Mouse (Mus musculus): Measurements from ENCODE around the gene Pate3. TPM values are rescaled to one million over a fixed set of nuclear protein-coding genes. Genes with fewer than 3 reads are reported as not detected.
"Not testable (repeated sequence)": the region's sequence is repeated elsewhere in the genome, so short reads cannot be mapped to it uniquely, and the experiment has no call there.

The Pate3 gene
- polyA plus RNA-seq (2012; rRNA removed) = not detected in 2 replicates

DNA sequence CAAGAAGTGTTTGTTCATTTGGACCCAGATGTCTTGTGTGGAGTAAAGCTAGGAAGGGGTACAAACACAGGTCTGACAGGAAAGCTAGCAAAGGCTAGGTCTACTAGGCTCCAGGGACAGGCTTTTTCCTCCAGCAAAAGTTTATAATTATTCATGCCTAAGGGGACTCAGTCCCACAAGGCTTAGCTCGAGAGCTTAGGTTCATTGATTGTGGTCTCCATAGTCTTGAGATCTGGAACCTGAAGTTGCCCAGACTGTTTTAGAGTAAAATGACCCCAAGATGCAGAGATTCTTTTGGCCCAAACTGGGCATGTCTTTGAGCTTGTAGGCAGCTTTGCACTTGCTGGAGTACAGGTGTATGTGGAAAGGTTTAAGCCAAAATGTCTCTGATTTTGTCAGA is at the start of gene Pate3:
Gene Pate3 (minus strand): TSS at position 101 of the 400 bp plus-strand sequence.
- Histone ChIP-seq H3K27ac (ENCODE audit: insufficient read depth, low read length) (no peak within 1 kb of the TSS), H3K4me3 (ENCODE audit: insufficient read depth, low read length) (no peak within 1 kb of the TSS), H3K4me1 (ENCODE audit: control insufficient read depth, insufficient read depth, low read length) (no peaks in the 10 kb centered on the region)
- TF ChIP-seq CTCF (IDR thresholded peaks at IDR 0.05; ENCODE audit: extremely low read depth, insufficient read depth, low read length) = no peak
- TF ChIP-seq POLR2A (IDR thresholded peaks at IDR 0.05; ENCODE audit: extremely low read depth, insufficient read depth, low read length) = no peak

DNA sequence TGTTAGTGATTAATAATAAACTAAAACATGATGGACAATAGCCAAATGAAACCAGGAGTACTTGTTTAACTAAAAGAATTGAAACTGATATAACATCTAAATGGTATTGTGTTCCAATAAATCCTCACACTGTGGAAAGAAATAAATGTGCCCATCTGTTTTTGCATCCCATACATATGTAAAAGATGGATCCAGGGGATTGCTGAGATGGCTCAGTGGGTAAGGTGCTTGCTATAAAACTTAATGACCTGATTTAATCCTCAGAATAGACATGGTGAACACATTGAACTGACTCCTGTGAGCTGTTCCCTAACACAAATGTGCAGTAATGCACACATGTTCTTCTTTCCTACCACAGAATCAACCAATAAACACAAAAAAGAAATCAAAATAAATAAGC is 43.9 kb upstream of the Pate3 start:
- Histone ChIP-seq H3K27ac (ENCODE audit: insufficient read depth, low read length) (no peak overlapping the region), H3K4me3 (ENCODE audit: insufficient read depth, low read length) (no peak overlapping the region), H3K4me1 (ENCODE audit: control insufficient read depth, insufficient read depth, low read length) (no peaks in the 10 kb centered on the region)
- no peak for TF ChIP-seq POLR2A (IDR thresholded peaks at IDR 0.05; ENCODE audit: extremely low read depth, insufficient read depth, low read length)
- TF ChIP-seq CTCF (IDR thresholded peaks at IDR 0.05; ENCODE audit: extremely low read depth, insufficient read depth, low read length) = no peak

GRCm38 (mm10) chr9:35687013-35687412 is 39.0 kb upstream of the Pate3 start, which contains the start of gene Pate1:
Gene Pate1 (minus strand): TSS chr9:35687390.
- no peak within 1 kb of the TSS for H3K27ac ChIP-seq (ENCODE audit: insufficient read depth, low read length)
- H3K4me1 ChIP-seq (ENCODE audit: control insufficient read depth, insufficient read depth, low read length) = no peaks in the 10 kb centered on the region
- no peak for TF ChIP-seq POLR2A (IDR thresholded peaks at IDR 0.05; ENCODE audit: extremely low read depth, insufficient read depth, low read length)
- no peak for TF ChIP-seq CTCF (IDR thresholded peaks at IDR 0.05; ENCODE audit: extremely low read depth, insufficient read depth, low read length)
- H3K4me3 ChIP-seq (ENCODE audit: insufficient read depth, low read length) = no peak within 1 kb of the TSS

DNA sequence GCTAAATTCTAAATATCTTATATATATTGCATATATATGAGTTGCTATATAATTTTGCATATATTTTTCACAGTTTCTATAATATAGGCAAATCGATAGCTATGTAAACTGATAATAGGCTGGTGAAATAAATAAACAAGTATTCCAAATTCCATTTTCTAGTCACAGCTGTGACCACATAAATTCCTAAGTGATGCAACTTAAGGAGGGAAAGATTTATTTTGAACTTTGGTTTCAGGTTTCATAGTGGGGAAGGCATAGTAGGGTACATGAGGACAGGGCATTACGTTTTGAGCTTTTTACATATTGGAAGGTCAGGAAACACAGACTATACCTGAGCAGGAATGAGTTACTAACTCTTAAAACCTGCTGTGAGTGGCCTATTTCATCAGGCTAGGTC is 25.6 kb upstream of the Pate3 start:
- no peak overlapping the region for H3K27ac ChIP-seq (ENCODE audit: insufficient read depth, low read length)
- H3K4me1 ChIP-seq (ENCODE audit: control insufficient read depth, insufficient read depth, low read length) = no peaks in the 10 kb centered on the region
- TF ChIP-seq POLR2A (IDR thresholded peaks at IDR 0.05; ENCODE audit: extremely low read depth, insufficient read depth, low read length) (no peak), CTCF (IDR thresholded peaks at IDR 0.05; ENCODE audit: extremely low read depth, insufficient read depth, low read length) (no peak)
- no peak overlapping the region for H3K4me3 ChIP-seq (ENCODE audit: insufficient read depth, low read length)

GRCm38 (mm10) chr9:35632981-35633380 is 15.0 kb downstream of the Pate3 start:
- H3K4me1 ChIP-seq (ENCODE audit: control insufficient read depth, insufficient read depth, low read length) = no peaks in the 10 kb centered on the region
- TF ChIP-seq POLR2A (IDR thresholded peaks at IDR 0.05; ENCODE audit: extremely low read depth, insufficient read depth, low read length) (no peak), CTCF (IDR thresholded peaks at IDR 0.05; ENCODE audit: extremely low read depth, insufficient read depth, low read length) (no peak)
- H3K4me3 ChIP-seq (ENCODE audit: insufficient read depth, low read length) = no peak overlapping the region
- H3K27ac ChIP-seq (ENCODE audit: insufficient read depth, low read length) = no peak overlapping the region

- not testable (repeated sequence) for H3K27ac ChIP-seq (ENCODE audit: insufficient read depth, low read length); H3K4me3 ChIP-seq (ENCODE audit: insufficient read depth, low read length); H3K4me1 ChIP-seq (ENCODE audit: control insufficient read depth, insufficient read depth, low read length)
Measured at GRCm38 (mm10) chr9:35616784-35617183, 31.2 kb downstream of the Pate3 start.

- Histone ChIP-seq H3K4me3 (ENCODE audit: insufficient read depth, low read length) (no peak overlapping the region), H3K27ac (ENCODE audit: insufficient read depth, low read length) (no peak overlapping the region), H3K4me1 (ENCODE audit: control insufficient read depth, insufficient read depth, low read length) (no peaks in the 10 kb centered on the region)
- no peak for TF ChIP-seq CTCF (IDR thresholded peaks at IDR 0.05; ENCODE audit: extremely low read depth, insufficient read depth, low read length)
- TF ChIP-seq POLR2A (IDR thresholded peaks at IDR 0.05; ENCODE audit: extremely low read depth, insufficient read depth, low read length) = no peak
Measured at GRCm38 (mm10) chr9:35614005-35614404, 34.0 kb downstream of the Pate3 start.

DNA sequence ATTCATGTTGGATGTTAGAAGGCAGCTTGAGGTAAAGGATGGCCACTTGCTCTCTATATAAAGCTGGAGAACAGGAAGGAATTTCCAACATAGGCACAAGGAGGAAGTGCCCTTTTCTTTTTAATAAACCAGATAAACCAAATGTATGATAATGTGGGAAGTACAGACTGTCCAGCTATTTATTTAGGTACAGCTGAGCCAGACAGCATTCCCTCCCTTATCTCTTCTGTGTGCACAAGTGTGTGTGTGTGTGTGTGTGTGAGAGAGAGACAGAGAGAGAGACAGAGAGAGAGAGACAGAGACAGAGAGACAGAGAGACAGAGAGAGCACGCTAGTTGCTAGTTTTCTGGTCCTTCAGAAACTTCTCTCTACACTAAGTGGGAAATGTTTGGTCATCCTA is 36.2 kb downstream of the Pate3 start, which contains the start of gene Pate4:
Gene Pate4 (minus strand): TSS at position 101 of the 400 bp plus-strand sequence.
- TF ChIP-seq POLR2A (IDR thresholded peaks at IDR 0.05; ENCODE audit: extremely low read depth, insufficient read depth, low read length) = no peak
- no peak for TF ChIP-seq CTCF (IDR thresholded peaks at IDR 0.05; ENCODE audit: extremely low read depth, insufficient read depth, low read length)
- no peak within 1 kb of the TSS for H3K27ac ChIP-seq (ENCODE audit: insufficient read depth, low read length)
- no peaks in the 10 kb centered on the region for H3K4me1 ChIP-seq (ENCODE audit: control insufficient read depth, insufficient read depth, low read length)
- no peak within 1 kb of the TSS for H3K4me3 ChIP-seq (ENCODE audit: insufficient read depth, low read length)

GRCm38 (mm10) chr9:35607647-35608405 is 40.2 kb downstream of the Pate3 start:
- no peak overlapping the region for H3K4me3 ChIP-seq (ENCODE audit: insufficient read depth, low read length)
- no peak for TF ChIP-seq POLR2A (IDR thresholded peaks at IDR 0.05; ENCODE audit: extremely low read depth, insufficient read depth, low read length)
- no peak for TF ChIP-seq CTCF (IDR thresholded peaks at IDR 0.05; ENCODE audit: extremely low read depth, insufficient read depth, low read length)
- no peaks in the 10 kb centered on the region for H3K4me1 ChIP-seq (ENCODE audit: control insufficient read depth, insufficient read depth, low read length)
- no peak overlapping the region for H3K27ac ChIP-seq (ENCODE audit: insufficient read depth, low read length)

Other genes starting within 250 kb of the Pate3 start
- 5.6 and 6.2 TPM in 2 replicates for gene Cdon, start 227.1 kb downstream of the Pate3 start, polyA plus RNA-seq (2012; rRNA removed)
- gene Gm1113, start 129.9 kb downstream of the Pate3 start, polyA plus RNA-seq (2012; rRNA removed) = not detected in 2 replicates
- gene Ddx25, start 89.7 kb downstream of the Pate3 start, polyA plus RNA-seq (2012; rRNA removed) = 13.9 and 14.8 TPM in 2 replicates
- gene Pus3, start 89.6 kb downstream of the Pate3 start, polyA plus RNA-seq (2012; rRNA removed) = 11.4 and 12.0 TPM in 2 replicates
- 0.44 and 0.49 TPM in 2 replicates for gene Pate2, start 77.9 kb downstream of the Pate3 start, polyA plus RNA-seq (2012; rRNA removed)
- 5.4 and 7.3 TPM in 2 replicates for gene Hyls1, start 77.8 kb downstream of the Pate3 start, polyA plus RNA-seq (2012; rRNA removed)
- gene Pate4, start 36.3 kb downstream of the Pate3 start, polyA plus RNA-seq (2012; rRNA removed) = not detected in 2 replicates
- not detected in 2 replicates for gene Pate1, start 39.2 kb upstream of the Pate3 start, polyA plus RNA-seq (2012; rRNA removed)
- not detected in 2 replicates for gene Gm17677, start 92.8 kb upstream of the Pate3 start, polyA plus RNA-seq (2012; rRNA removed)
- gene Gm17727, start 129.9 kb upstream of the Pate3 start, polyA plus RNA-seq (2012; rRNA removed) = not detected in 2 replicates
- not detected in 2 replicates for gene Gm27235, start 141.9 kb upstream of the Pate3 start, polyA plus RNA-seq (2012; rRNA removed)
- not detected in 2 replicates for gene D730048I06Rik, start 141.9 kb upstream of the Pate3 start, polyA plus RNA-seq (2012; rRNA removed)
- not detected in 2 replicates for gene 9230110F15Rik, start 195.9 kb upstream of the Pate3 start, polyA plus RNA-seq (2012; rRNA removed)

Measured in cortical plate, adult 2 months (tissue).